Mouse (Mus musculus): ENCODE data around the gene Olfr1441. TPM values are rescaled to one million over a fixed set of nuclear protein-coding genes. Genes with fewer than 3 reads are reported as not detected.

Gene Olfr1441
- polyA plus RNA-seq, 1 experiment from 2014 or later = not detected

DNA sequence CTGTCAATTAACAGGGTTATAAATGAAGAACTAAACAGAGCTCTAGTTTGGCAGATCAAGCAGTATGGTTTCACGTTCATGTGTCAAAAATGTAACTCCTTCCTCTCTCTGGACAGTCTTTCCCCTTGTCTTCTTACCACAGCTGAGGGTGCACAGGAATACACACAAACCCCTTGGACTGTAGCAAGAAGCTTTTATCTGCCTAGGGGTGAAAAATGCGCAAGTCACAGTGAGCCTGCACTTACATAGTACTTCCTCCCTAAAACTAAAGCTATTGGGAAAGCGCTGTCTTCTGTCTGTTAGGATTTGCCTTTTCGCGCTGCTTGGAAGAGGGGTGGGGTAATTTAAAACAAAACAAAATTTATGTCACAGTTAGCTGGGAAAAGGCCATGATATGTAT is 46.9 kb downstream of the Olfr1441 start:
- no peak overlapping the region for H3K4me2 ChIP-seq
- no peak overlapping the region for H3K4me3 ChIP-seq (replicated peaks)
- no peak for ATAC-seq (ENCODE audit: low FRiP score)
- no peaks in the 10 kb centered on the region; the same call in 1 of the 2 replicates for H3K4me1 ChIP-seq
- H3K27me3 ChIP-seq (replicated peaks) = no peaks in the 10 kb centered on the region
- 0 out of 2 replicates have a peak overlapping the region, but pooled peaks have one; percentile 10 for H3K9ac ChIP-seq (replicated peaks)
- peaks cover 22% of the 10 kb centered on the region for H3K36me3 ChIP-seq
- WGBS = 84% methylated on average over 5 of the region's 5 CpGs
- no peaks in the 10 kb centered on the region for H3K9me3 ChIP-seq (replicated peaks)
- no peak overlapping the region for H3K27ac ChIP-seq (replicated peaks)

DNA sequence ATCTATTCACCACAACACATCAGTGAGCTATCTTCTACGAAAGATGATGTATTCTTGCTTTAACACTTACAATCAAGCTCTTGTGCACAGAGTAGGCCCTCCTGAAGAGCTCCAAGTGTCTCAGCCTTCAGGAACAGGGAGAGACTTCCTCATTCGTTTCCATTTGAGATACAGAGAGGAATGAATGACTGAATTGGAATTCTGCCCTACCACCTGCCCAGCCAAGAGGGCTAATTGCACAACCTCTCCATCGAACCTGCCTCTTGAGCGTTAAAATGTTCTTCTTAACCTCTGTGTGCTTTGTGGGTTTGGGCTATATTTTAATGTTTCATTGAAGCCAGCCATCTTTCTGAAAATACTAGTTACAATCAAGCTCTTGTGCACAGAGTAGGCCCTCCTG is 47.4 kb downstream of the Olfr1441 start:
- no peak for ATAC-seq (ENCODE audit: low FRiP score)
- Histone ChIP-seq H3K9ac (replicated peaks) (no peak overlapping the region), H3K27ac (replicated peaks) (no peak overlapping the region; the same call in 1 of the 2 replicates), H3K27me3 (replicated peaks) (no peaks in the 10 kb centered on the region), H3K9me3 (replicated peaks) (no peaks in the 10 kb centered on the region), H3K36me3 (peaks cover 27% of the 10 kb centered on the region), H3K4me2 (no peak overlapping the region), H3K4me1 (no peaks in the 10 kb centered on the region; the same call in 1 of the 2 replicates), H3K4me3 (replicated peaks) (no peak overlapping the region)
- WGBS = 83% methylated on average over 4 of the region's 4 CpGs

DNA sequence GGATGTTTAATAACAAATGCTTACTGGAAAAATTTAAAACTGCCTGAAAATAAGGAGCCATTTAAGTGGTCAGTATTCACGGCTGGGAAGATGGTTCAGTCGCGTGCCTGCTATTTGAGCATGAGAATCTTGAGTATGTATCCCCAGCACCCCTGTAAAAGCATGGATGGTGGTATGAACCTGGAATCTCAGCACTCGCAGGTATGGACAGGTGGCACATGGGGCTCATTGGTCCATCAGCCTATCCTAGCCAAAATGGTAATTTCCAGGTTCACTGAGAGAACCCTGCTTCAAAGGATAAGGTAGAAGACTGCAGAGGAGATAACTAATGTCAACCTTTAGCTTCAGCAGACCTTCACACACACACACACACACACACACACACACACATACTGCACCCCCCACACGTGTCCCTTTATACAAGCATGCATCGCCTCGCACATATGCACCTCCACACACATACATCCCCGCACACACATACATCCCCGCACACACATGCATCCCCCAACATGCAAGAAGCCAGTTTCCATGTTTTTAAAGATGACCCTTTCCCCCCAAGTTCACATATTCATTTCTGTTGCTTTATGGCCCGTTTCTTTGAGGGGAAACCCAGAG is 48.4 kb downstream of the Olfr1441 start:
- Histone ChIP-seq H3K9ac (replicated peaks) (no peak overlapping the region), H3K4me2 (no peak overlapping the region), H3K4me1 (no peaks in the 10 kb centered on the region; the same call in 1 of the 2 replicates), H3K27ac (replicated peaks) (no peak overlapping the region), H3K9me3 (replicated peaks) (no peaks in the 10 kb centered on the region), H3K27me3 (replicated peaks) (no peaks in the 10 kb centered on the region), H3K4me3 (replicated peaks) (no peak overlapping the region), H3K36me3 (peaks cover 27% of the 10 kb centered on the region)
- ATAC-seq (ENCODE audit: low FRiP score) = no peak
- WGBS = 92% methylated on average over 10 of the region's 10 CpGs

GRCm38 (mm10) chr19:12466204-12466603 is 49.0 kb downstream of the Olfr1441 start:
- no peak overlapping the region for H3K9ac ChIP-seq (replicated peaks)
- H3K27me3 ChIP-seq (replicated peaks) = no peaks in the 10 kb centered on the region
- no peak overlapping the region for H3K4me2 ChIP-seq
- WGBS = 26% methylated on average over 7 of the region's 7 CpGs
- H3K4me3 ChIP-seq (replicated peaks) = no peak overlapping the region
- no peaks in the 10 kb centered on the region; the same call in 1 of the 2 replicates for H3K4me1 ChIP-seq
- peaks cover 27% of the 10 kb centered on the region for H3K36me3 ChIP-seq
- H3K9me3 ChIP-seq (replicated peaks) = no peaks in the 10 kb centered on the region
- ATAC-seq (ENCODE audit: low FRiP score) = peak; percentile 47; the same call in 1 of the 2 replicates
- H3K27ac ChIP-seq (replicated peaks) = no peak overlapping the region

DNA sequence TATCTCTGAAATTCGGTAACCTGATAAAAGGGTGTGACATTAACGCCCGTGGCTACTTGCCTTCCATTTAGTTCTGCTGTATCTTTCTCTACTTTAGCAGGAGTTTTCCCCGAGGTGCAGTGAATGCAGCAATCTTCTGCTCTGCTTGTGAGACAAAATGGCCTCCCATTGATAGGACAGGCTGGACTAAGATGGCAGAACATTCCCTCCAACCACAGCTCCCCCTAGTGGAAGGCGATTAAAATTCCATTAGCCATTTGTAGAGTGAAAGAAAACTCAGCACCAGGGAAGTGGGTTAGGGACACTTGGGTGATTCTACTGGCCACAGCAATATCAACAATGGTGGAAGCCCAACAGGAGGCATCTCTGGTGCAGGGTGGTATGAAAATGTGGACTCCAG is 50.2 kb downstream of the Olfr1441 start:
- 82% methylated on average over 5 of the region's 5 CpGs for WGBS
- no peak overlapping the region for H3K4me3 ChIP-seq (replicated peaks)
- H3K4me2 ChIP-seq = no peak overlapping the region
- no peaks in the 10 kb centered on the region for H3K27me3 ChIP-seq (replicated peaks)
- H3K9ac ChIP-seq (replicated peaks) = no peak overlapping the region
- H3K9me3 ChIP-seq (replicated peaks) = no peaks in the 10 kb centered on the region
- H3K36me3 ChIP-seq = peaks cover 33% of the 10 kb centered on the region
- no peak for ATAC-seq (ENCODE audit: low FRiP score)
- H3K4me1 ChIP-seq = no peaks in the 10 kb centered on the region; the same call in 1 of the 2 replicates
- H3K27ac ChIP-seq (replicated peaks) = no peak overlapping the region

DNA sequence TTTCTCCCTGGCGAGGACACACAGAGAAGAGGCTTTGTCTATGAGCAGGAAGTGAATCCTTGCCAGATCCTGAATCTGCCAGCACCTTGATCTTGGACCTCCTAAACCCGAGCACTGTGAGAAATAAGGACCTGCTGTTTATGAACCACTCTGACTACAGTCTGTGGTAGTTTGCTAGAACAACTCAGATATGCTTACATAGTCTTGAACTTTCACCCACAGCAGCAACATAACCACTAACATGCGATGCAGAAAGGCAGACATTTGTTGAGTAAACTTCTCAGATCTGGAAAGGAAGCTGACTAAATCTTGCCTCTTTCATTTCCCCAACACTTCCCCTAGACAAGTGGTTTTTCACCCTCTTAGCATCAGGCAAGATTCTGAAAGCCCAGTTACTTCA is 54.6 kb downstream of the Olfr1441 start:
- ATAC-seq (ENCODE audit: low FRiP score) = no peak
- H3K9me3 ChIP-seq (replicated peaks) = no peaks in the 10 kb centered on the region
- no peak overlapping the region for H3K4me2 ChIP-seq
- H3K4me3 ChIP-seq (replicated peaks) = no peak overlapping the region
- H3K27ac ChIP-seq (replicated peaks) = no peak overlapping the region; the same call in 1 of the 2 replicates
- no peaks in the 10 kb centered on the region for H3K27me3 ChIP-seq (replicated peaks)
- peaks cover 59% of the 10 kb centered on the region for H3K36me3 ChIP-seq
- H3K9ac ChIP-seq (replicated peaks) = no peak overlapping the region
- peaks cover 12% of the 10 kb centered on the region for H3K4me1 ChIP-seq
- WGBS = 64% methylated on average over 3 of the region's 3 CpGs

DNA sequence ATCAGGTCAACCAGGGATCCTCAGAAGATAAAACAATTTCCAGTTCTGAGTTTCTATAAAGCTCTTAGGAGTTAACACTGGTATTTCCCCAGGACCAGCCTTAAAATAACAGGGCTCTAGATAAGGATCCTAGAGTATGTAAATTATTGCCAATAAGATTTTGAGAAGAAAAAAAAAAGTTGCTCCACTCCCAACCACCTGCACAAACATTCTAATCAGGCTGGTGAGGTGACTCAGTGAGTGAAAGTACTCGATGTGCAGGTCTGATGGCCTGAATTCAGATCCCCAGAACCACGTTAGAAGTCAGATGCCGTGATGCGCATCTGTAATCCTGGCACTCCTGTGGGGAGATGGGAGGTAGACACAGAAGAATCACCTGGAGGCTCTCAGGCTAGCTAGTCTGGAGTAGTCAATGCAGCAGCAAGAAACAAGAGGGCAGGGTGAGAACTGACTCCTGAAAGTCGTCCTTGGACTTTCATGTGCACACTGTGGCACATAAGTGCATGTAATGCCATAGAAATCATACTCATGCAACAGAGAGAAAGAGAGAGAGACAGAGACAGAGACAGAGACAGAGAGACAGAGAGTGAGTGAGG is 55.2 kb downstream of the Olfr1441 start:
- no peaks in the 10 kb centered on the region for H3K27me3 ChIP-seq (replicated peaks)
- peaks cover 58% of the 10 kb centered on the region for H3K36me3 ChIP-seq
- H3K4me1 ChIP-seq = peaks cover 16% of the 10 kb centered on the region
- no peak overlapping the region for H3K4me2 ChIP-seq
- H3K27ac ChIP-seq (replicated peaks) = no peak overlapping the region
- H3K4me3 ChIP-seq (replicated peaks) = no peak overlapping the region
- ATAC-seq (ENCODE audit: low FRiP score) = no peak
- no peaks in the 10 kb centered on the region for H3K9me3 ChIP-seq (replicated peaks)
- 84% methylated on average over 5 of the region's 5 CpGs for WGBS
- no peak overlapping the region for H3K9ac ChIP-seq (replicated peaks)

Other genes with a start within 250 kb of the Olfr1441 start
- gene Olfr1555-ps1, start 247.3 kb upstream of the Olfr1441 start, polyA plus RNA-seq (2015; fragmentation: Nextera tagmentation; extraction: Ambion mirVana) = not detected in 2 replicates
- gene Olfr1431, start 216.8 kb upstream of the Olfr1441 start, polyA plus RNA-seq (2015; fragmentation: Nextera tagmentation; extraction: Ambion mirVana) = not detected in 2 replicates
- gene Olfr1432, start 184.8 kb upstream of the Olfr1441 start, polyA plus RNA-seq (2015; fragmentation: Nextera tagmentation; extraction: Ambion mirVana) = not detected in 2 replicates
- gene Olfr262, start 175.8 kb upstream of the Olfr1441 start, polyA plus RNA-seq (2015; fragmentation: Nextera tagmentation; extraction: Ambion mirVana) = not detected in 2 replicates
- gene Olfr235, start 156.4 kb upstream of the Olfr1441 start, polyA plus RNA-seq (2015; fragmentation: Nextera tagmentation; extraction: Ambion mirVana) = not detected in 2 replicates
- gene Olfr1434, start 137.6 kb upstream of the Olfr1441 start, polyA plus RNA-seq (2015; fragmentation: Nextera tagmentation; extraction: Ambion mirVana) = not detected in 2 replicates
- not detected in 2 replicates for gene Olfr1436, start 118.3 kb upstream of the Olfr1441 start, polyA plus RNA-seq (2015; fragmentation: Nextera tagmentation; extraction: Ambion mirVana)
- gene Olfr1437, start 92.3 kb upstream of the Olfr1441 start, polyA plus RNA-seq (2015; fragmentation: Nextera tagmentation; extraction: Ambion mirVana) = not detected in 2 replicates
- not detected in 2 replicates for gene Olfr1438-ps1, start 81.5 kb upstream of the Olfr1441 start, polyA plus RNA-seq (2015; fragmentation: Nextera tagmentation; extraction: Ambion mirVana)
- gene Olfr1440, start 30.2 kb upstream of the Olfr1441 start, polyA plus RNA-seq (2015; fragmentation: Nextera tagmentation; extraction: Ambion mirVana) = not detected in 2 replicates
- not detected in 2 replicates for gene Pfpl, start 10.5 kb downstream of the Olfr1441 start, polyA plus RNA-seq (2015; fragmentation: Nextera tagmentation; extraction: Ambion mirVana)
- 0.61 and 0.88 TPM in 2 replicates for gene Mpeg1, start 43.3 kb downstream of the Olfr1441 start, polyA plus RNA-seq (2015; fragmentation: Nextera tagmentation; extraction: Ambion mirVana)
- gene Dtx4, start 84.0 kb downstream of the Olfr1441 start, polyA plus RNA-seq (2015; fragmentation: Nextera tagmentation; extraction: Ambion mirVana) = 34.1 and 34.5 TPM in 2 replicates
- gene Fam111a, start 128.3 kb downstream of the Olfr1441 start, polyA plus RNA-seq (2015; fragmentation: Nextera tagmentation; extraction: Ambion mirVana) = 6.2 and 11.7 TPM in 2 replicates
- gene Gm4952, start 182.5 kb downstream of the Olfr1441 start, polyA plus RNA-seq (2015; fragmentation: Nextera tagmentation; extraction: Ambion mirVana) = 0.13 and 0.15 TPM in 2 replicates
- 0.22 TPM in 1 of 2 replicates, not detected in the other for gene Glyat, start 215.9 kb downstream of the Olfr1441 start, polyA plus RNA-seq (2015; fragmentation: Nextera tagmentation; extraction: Ambion mirVana)

Measured in neural tube, embryonic 15.5 days (tissue).